Mouse (Mus musculus) limb, embryonic 13.5 days (tissue): Measurements from ENCODE around the gene Lrrc7. TPM values are rescaled to one million over a fixed set of nuclear protein-coding genes. Genes with fewer than 3 reads are reported as not detected.

Experiments used
- ATAC-seq: fragments of 200-750 bp; cut with Nextera tagmentation; 2 replicates; pipeline ENCODE4 v1.8.0; 2017; ENCODE audit warnings: low read depth, moderate number of reproducible peaks, moderate TSS enrichment; ENCODE audit not compliant: low FRiP score
- H3K27ac ChIP-seq: fragments of 300-500 bp; sonication (generic); 2 replicates; pipeline ENCODE4 v1.5.1; 2015; ENCODE audit warnings: inconsistent platforms, mild to moderate bottlenecking, moderate library complexity
- H3K27me3 ChIP-seq: fragments of 300-500 bp; sonication (generic); 2 replicates; pipeline ENCODE4 v1.6.1; 2015; ENCODE audit warnings: mild to moderate bottlenecking, inconsistent platforms
- H3K36me3 ChIP-seq: fragments of 300-500 bp; sonication (generic); 2 replicates; pipeline ENCODE4 v1.6.1; 2015; ENCODE audit warnings: inconsistent platforms, mild to moderate bottlenecking, moderate library complexity
- H3K4me1 ChIP-seq: fragments of 300-500 bp; sonication (generic); 2 replicates; pipeline ENCODE4 v1.6.1; 2015; ENCODE audit warnings: inconsistent platforms
- H3K4me2 ChIP-seq: fragments of 300-500 bp; sonication (generic); replicated peaks from 2 replicates; pipeline ENCODE4 v1.6.1; 2015; ENCODE audit warnings: inconsistent platforms, mild to moderate bottlenecking, moderate library complexity
- H3K4me3 ChIP-seq: fragments of 300-500 bp; sonication (generic); 2 replicates; pipeline ENCODE4 v1.5.1; 2015; ENCODE audit warnings: moderate library complexity, mild to moderate bottlenecking, inconsistent platforms
- H3K9ac ChIP-seq: fragments of 300-500 bp; sonication (generic); 2 replicates; pipeline ENCODE4 v1.6.1; 2015; ENCODE audit warnings: mild to moderate bottlenecking, inconsistent platforms
- H3K9me3 ChIP-seq: fragments of 300-500 bp; sonication (generic); 2 replicates; pipeline ENCODE4 v1.6.1; 2016; ENCODE audit warnings: inconsistent platforms
- WGBS: fragments of 180-500 bp; shearing (Covaris S2); methylation state at CpG from one replicate; pipeline ENCODE4 v1.1.7; 2015; 5-methylcytosine and 5-hydroxymethylcytosine counted together
- polyA plus RNA-seq: library from polyadenylated mRNA; unstranded; fragments of >200 nt; fragmentation: Nextera tagmentation; extraction: Ambion mirVana; gene quantifications from 2 replicates; pipeline ENCODE4 v1.2.1, GENCODE M21; 2015

Lrrc7 gene
- polyA plus RNA-seq, 1 experiment from 2014 or later = 1.4 TPM

DNA sequence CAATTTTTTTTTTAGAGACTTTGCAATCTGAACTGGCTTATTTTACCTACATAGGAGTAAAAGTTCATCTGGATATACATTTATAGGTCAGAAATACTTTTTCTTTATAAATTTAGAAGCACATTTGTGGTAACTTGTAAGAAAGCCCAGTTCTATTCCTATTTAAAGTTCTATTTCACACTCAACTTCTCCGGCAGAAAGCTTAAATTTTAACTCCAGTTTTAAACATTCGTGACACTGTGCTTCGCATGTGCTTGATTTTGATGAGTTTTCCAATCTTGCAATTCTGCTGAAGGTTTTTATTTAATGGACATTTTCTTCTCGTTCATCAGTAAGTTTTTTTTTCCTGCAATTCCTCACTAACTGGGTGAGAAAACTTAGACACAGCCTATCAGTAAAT, 205.8 kb downstream of the Lrrc7 start:
- 88% methylated on average over 4 of the region's 4 CpGs for WGBS
- H3K4me3 ChIP-seq = no peak overlapping the region
- no peaks in the 10 kb centered on the region for H3K36me3 ChIP-seq
- ATAC-seq = no peak
- no peaks in the 10 kb centered on the region for H3K4me1 ChIP-seq
- no peak overlapping the region for H3K27ac ChIP-seq
- no peak overlapping the region for H3K4me2 ChIP-seq
- no peaks in the 10 kb centered on the region for H3K9me3 ChIP-seq
- H3K27me3 ChIP-seq = no peaks in the 10 kb centered on the region
- no peak overlapping the region for H3K9ac ChIP-seq

DNA sequence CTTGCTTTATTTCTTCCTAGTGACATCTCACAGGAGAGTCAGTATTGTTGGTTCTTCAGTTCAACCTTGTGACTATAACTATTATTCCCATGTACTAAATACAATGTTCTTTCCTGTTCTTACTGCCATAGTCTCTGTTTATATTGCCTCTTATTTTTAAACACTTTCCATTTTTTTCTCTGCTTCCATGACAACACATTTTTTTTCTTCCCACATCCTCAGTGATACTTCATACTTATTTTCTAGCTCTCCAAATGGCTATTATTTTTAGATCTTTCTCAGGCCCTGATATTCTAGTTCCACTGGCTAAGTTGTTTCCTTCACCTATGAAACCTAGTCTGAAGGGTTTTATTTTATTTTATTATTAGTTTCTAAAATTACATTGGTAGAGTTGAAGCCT, 221.2 kb downstream of the Lrrc7 start:
- Histone ChIP-seq H3K4me1 (no peaks in the 10 kb centered on the region), H3K9me3 (0 out of 2 replicates have a peak, but pooled peaks cover 3% of the 10 kb centered on the region), H3K36me3 (no peaks in the 10 kb centered on the region), H3K4me2 (no peak overlapping the region), H3K4me3 (no peak overlapping the region), H3K27ac (no peak overlapping the region), H3K27me3 (no peaks in the 10 kb centered on the region), H3K9ac (no peak overlapping the region)
- ATAC-seq = no peak

DNA sequence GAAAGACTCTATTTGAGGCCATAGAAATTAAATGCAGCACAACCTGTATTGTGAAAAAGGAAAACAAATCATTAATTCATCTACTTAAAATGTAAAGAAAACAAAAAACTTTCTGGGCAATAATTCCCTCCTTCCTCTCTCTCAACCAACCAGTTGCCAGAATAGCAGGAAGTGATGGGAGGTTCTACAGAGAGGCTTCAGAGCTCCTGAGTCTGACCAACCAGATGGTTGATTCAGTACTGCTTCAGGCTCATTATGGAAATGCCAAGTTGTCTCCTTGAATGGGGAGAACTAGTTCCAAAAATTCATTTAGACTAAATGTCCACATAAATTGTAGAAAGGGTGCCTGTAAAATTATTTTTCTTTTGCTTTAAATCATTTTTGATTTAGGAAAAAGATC, 231.9 kb downstream of the Lrrc7 start:
- Histone ChIP-seq H3K4me2 (no peak overlapping the region), H3K9ac (no peak overlapping the region), H3K4me3 (no peak overlapping the region), H3K36me3 (no peaks in the 10 kb centered on the region), H3K27ac (no peak overlapping the region), H3K9me3 (no peaks in the 10 kb centered on the region), H3K27me3 (no peaks in the 10 kb centered on the region), H3K4me1 (no peaks in the 10 kb centered on the region)
- no peak for ATAC-seq

GRCm38 (mm10) chr3:158310391-158310790, 251.6 kb downstream of the Lrrc7 start:
- ATAC-seq = no peak
- WGBS = 63% methylated on average over 2 of the region's 2 CpGs
- Histone ChIP-seq H3K9me3 (no peaks in the 10 kb centered on the region), H3K4me3 (no peak overlapping the region), H3K4me1 (no peaks in the 10 kb centered on the region), H3K4me2 (no peak overlapping the region), H3K9ac (no peak overlapping the region), H3K36me3 (no peaks in the 10 kb centered on the region), H3K27me3 (no peaks in the 10 kb centered on the region), H3K27ac (no peak overlapping the region)

DNA sequence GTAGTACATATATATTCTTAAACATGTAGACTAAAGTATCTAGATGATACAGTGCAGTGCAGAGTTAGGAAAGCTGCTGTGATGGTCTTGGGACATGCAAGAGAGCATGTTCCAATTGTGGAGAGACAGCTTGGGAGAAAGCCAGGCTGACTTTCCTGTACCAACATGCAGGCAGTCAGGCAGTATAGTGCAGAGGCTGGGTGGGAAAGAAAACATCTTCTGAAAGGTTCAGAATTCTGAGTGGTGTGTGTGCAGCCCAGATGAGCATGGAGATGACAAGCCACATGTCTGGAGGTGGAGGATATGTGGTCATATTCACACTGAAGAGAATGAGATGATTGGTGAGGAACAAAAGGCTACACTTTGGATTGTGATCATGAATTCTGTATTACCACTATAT, 254.6 kb downstream of the Lrrc7 start:
- Histone ChIP-seq H3K9me3 (no peaks in the 10 kb centered on the region), H3K27me3 (no peaks in the 10 kb centered on the region), H3K36me3 (no peaks in the 10 kb centered on the region), H3K27ac (no peak overlapping the region), H3K4me3 (no peak overlapping the region), H3K4me1 (no peaks in the 10 kb centered on the region), H3K4me2 (no peak overlapping the region), H3K9ac (no peak overlapping the region)
- ATAC-seq = no peak

GRCm38 (mm10) chr3:158298732-158299131, 263.3 kb downstream of the Lrrc7 start:
- H3K9ac ChIP-seq = no peak overlapping the region
- H3K4me2 ChIP-seq = no peak overlapping the region
- no peak overlapping the region for H3K27ac ChIP-seq
- no peak for ATAC-seq
- H3K4me1 ChIP-seq = no peaks in the 10 kb centered on the region
- 76% methylated on average over 3 of the region's 3 CpGs for WGBS
- H3K9me3 ChIP-seq = no peaks in the 10 kb centered on the region
- no peaks in the 10 kb centered on the region for H3K27me3 ChIP-seq
- H3K4me3 ChIP-seq = no peak overlapping the region
- H3K36me3 ChIP-seq = no peaks in the 10 kb centered on the region

GRCm38 (mm10) chr3:158295041-158295440, 267.0 kb downstream of the Lrrc7 start:
- no peak overlapping the region for H3K4me2 ChIP-seq
- H3K4me1 ChIP-seq = no peaks in the 10 kb centered on the region
- H3K36me3 ChIP-seq = no peaks in the 10 kb centered on the region
- no peak overlapping the region for H3K27ac ChIP-seq
- H3K9ac ChIP-seq = no peak overlapping the region
- no peaks in the 10 kb centered on the region for H3K9me3 ChIP-seq
- no peak overlapping the region for H3K4me3 ChIP-seq
- H3K27me3 ChIP-seq = no peaks in the 10 kb centered on the region
- peak; percentile 54; the same call in 1 of the 2 replicates for ATAC-seq
- 68% methylated on average over 5 of the region's 5 CpGs for WGBS

GRCm38 (mm10) chr3:158284431-158284830, 277.6 kb downstream of the Lrrc7 start:
- H3K4me2 ChIP-seq = no peak overlapping the region
- H3K9me3 ChIP-seq = no peaks in the 10 kb centered on the region
- no peaks in the 10 kb centered on the region for H3K36me3 ChIP-seq
- WGBS = 58% methylated on average over 1 of the region's 1 CpGs
- no peak overlapping the region for H3K9ac ChIP-seq
- no peak for ATAC-seq
- no peak overlapping the region for H3K27ac ChIP-seq
- H3K4me3 ChIP-seq = no peak overlapping the region
- H3K4me1 ChIP-seq = no peaks in the 10 kb centered on the region
- no peaks in the 10 kb centered on the region for H3K27me3 ChIP-seq

GRCm38 (mm10) chr3:158278631-158279030, 283.4 kb downstream of the Lrrc7 start:
- Histone ChIP-seq H3K9ac (no peak overlapping the region), H3K36me3 (no peaks in the 10 kb centered on the region), H3K4me1 (no peaks in the 10 kb centered on the region), H3K27me3 (no peaks in the 10 kb centered on the region), H3K4me3 (no peak overlapping the region), H3K27ac (no peak overlapping the region), H3K9me3 (no peaks in the 10 kb centered on the region), H3K4me2 (no peak overlapping the region)
- ATAC-seq = no peak
- 70% methylated on average over 2 of the region's 2 CpGs for WGBS

GRCm38 (mm10) chr3:158272700-158273099, 289.3 kb downstream of the Lrrc7 start:
- H3K4me1 ChIP-seq = no peaks in the 10 kb centered on the region
- WGBS = 71% methylated on average over 1 of the region's 1 CpGs
- ATAC-seq = no peak
- no peaks in the 10 kb centered on the region for H3K9me3 ChIP-seq
- no peaks in the 10 kb centered on the region for H3K27me3 ChIP-seq
- no peaks in the 10 kb centered on the region for H3K36me3 ChIP-seq
- no peak overlapping the region for H3K27ac ChIP-seq
- no peak overlapping the region for H3K4me2 ChIP-seq
- H3K9ac ChIP-seq = no peak overlapping the region
- no peak overlapping the region for H3K4me3 ChIP-seq

GRCm38 (mm10) chr3:158270887-158271286, 291.1 kb downstream of the Lrrc7 start:
- Histone ChIP-seq H3K9ac (no peak overlapping the region), H3K27ac (no peak overlapping the region), H3K4me2 (no peak overlapping the region), H3K36me3 (no peaks in the 10 kb centered on the region), H3K27me3 (no peaks in the 10 kb centered on the region), H3K9me3 (no peaks in the 10 kb centered on the region), H3K4me3 (no peak overlapping the region), H3K4me1 (no peaks in the 10 kb centered on the region)
- ATAC-seq = no peak
- WGBS = 79% methylated on average over 1 of the region's 1 CpGs

GRCm38 (mm10) chr3:158252576-158252975, 309.4 kb downstream of the Lrrc7 start:
- ATAC-seq = no peak
- no peaks in the 10 kb centered on the region for H3K36me3 ChIP-seq
- H3K4me1 ChIP-seq = no peaks in the 10 kb centered on the region
- no peaks in the 10 kb centered on the region for H3K27me3 ChIP-seq
- H3K9me3 ChIP-seq = no peaks in the 10 kb centered on the region
- no peak overlapping the region for H3K27ac ChIP-seq
- no peak overlapping the region for H3K4me2 ChIP-seq
- no peak overlapping the region for H3K9ac ChIP-seq
- H3K4me3 ChIP-seq = no peak overlapping the region

GRCm38 (mm10) chr3:158247672-158248071, 314.3 kb downstream of the Lrrc7 start:
- Histone ChIP-seq H3K36me3 (no peaks in the 10 kb centered on the region), H3K27ac (no peak overlapping the region), H3K9ac (no peak overlapping the region), H3K4me1 (no peaks in the 10 kb centered on the region), H3K27me3 (no peaks in the 10 kb centered on the region), H3K4me2 (no peak overlapping the region), H3K9me3 (no peaks in the 10 kb centered on the region), H3K4me3 (no peak overlapping the region)
- no peak for ATAC-seq
- WGBS = 83% methylated on average over 1 of the region's 1 CpGs
